Comparison of ENCODE assay signal across 9 mouse cellular contexts in genomic region chr7:28568253-28568652, GRCm38 (mm10). TPM values are rescaled to one million over a fixed set of nuclear protein-coding genes. Genes with fewer than 3 reads are reported as not detected.
DNase-seq lines count a peak whose midpoint lies in the region; ATAC-seq and TF ChIP-seq lines count a peak whose summit lies in the region.
"Had no signal": no experiment of that assay in that cellular context is flagged by ENCODE, and none has a peak within 500 bp of the region (broad histone marks: within the 10 kb centered on the region; RNA-seq: fewer than 3 reads in every experiment).

No protein-coding gene starts in this region.

- no peak overlapping the region for H3K4me3 ChIP-seq in cortical plate, adult 2 months (ENCODE audit: insufficient read depth, low read length)
- H3K4me3 ChIP-seq in neural tube, embryonic 13.5 days, result no peak overlapping the region
- H3K4me3 ChIP-seq: midbrain, embryonic 12.5 days had no signal

- H3K27me3 ChIP-seq in neural tube, embryonic 13.5 days, result no peaks in the 10 kb centered on the region
- H3K27me3 ChIP-seq: midbrain, embryonic 12.5 days had no signal

- H3K27ac ChIP-seq in cortical plate, adult 2 months (ENCODE audit: insufficient read depth, low read length), result no peak overlapping the region
- no peak overlapping the region for H3K27ac ChIP-seq in neural tube, embryonic 13.5 days (replicated peaks)
- H3K27ac ChIP-seq: midbrain, embryonic 12.5 days had no signal

- intact Hi-C loops in left cerebral cortex, postnatal 10 days (cut with DNase I), result loop anchor here (2.0 kb wide), 1 partner anchor 33 kb away; no protein-coding TSS in a partner anchor
- intact Hi-C loops in heart, postnatal 25 days (cut with DNase I), result loop anchor here (1.0 kb wide), 1 partner anchor 33 kb away; no protein-coding TSS in a partner anchor
- intact Hi-C loops in left cerebral cortex, postnatal 36 days (cut with DNase I), result loop anchor here (1.0 kb wide), 1 partner anchor 32 kb away; no protein-coding TSS in a partner anchor

- peak; percentile 67 to 75 for DNase-seq in left cerebral cortex, adult 18-20 months (ENCODE audit: low spot score in 2 of 2)
- DNase-seq in left cerebral cortex, postnatal 10 days (ENCODE audit: extremely low spot score in 1 of 2, low spot score in 2 of 2), result no peak
- DNase-seq in Muller cell, postnatal 12 days (ENCODE audit: inconsistent ontology term), result peak; percentile 40
- DNase-seq in heart, postnatal 25 days (ENCODE audit: low spot score), result peak; percentile 25
- peak; percentile 44 to 65 for DNase-seq in left cerebral cortex, postnatal 36 days (ENCODE audit: low spot score in 2 of 2)
- peak; percentile 57 to 61 for DNase-seq in thymus, postnatal 36 days

- peak; percentile 10; the same call in 1 of the 2 replicates for ATAC-seq in neural tube, embryonic 13.5 days (ENCODE audit: low read depth)

- TF ChIP-seq POLR2A in cortical plate, adult 2 months (IDR thresholded peaks at IDR 0.05; ENCODE audit: extremely low read depth, insufficient read depth, low read length), result no peak

- H3K4me1 ChIP-seq in cortical plate, adult 2 months (ENCODE audit: control insufficient read depth, insufficient read depth, low read length), result peaks cover 2% of the 10 kb centered on the region; the same call in 1 of the 2 replicates
- H3K4me1 ChIP-seq in neural tube, embryonic 13.5 days (replicated peaks), result peaks cover 31% of the 10 kb centered on the region

- peak; percentile 70 for TF ChIP-seq CTCF in cortical plate, adult 2 months (IDR thresholded peaks at IDR 0.05; ENCODE audit: extremely low read depth, insufficient read depth, low read length)

- peaks cover 51% of the 10 kb centered on the region for H3K36me3 ChIP-seq in neural tube, embryonic 13.5 days

- H3K4me2 ChIP-seq in neural tube, embryonic 13.5 days, result no peak overlapping the region
- H3K4me2 ChIP-seq: midbrain, embryonic 12.5 days had no signal

- no peaks in the 10 kb centered on the region for H3K9me3 ChIP-seq in neural tube, embryonic 13.5 days
- H3K9me3 ChIP-seq: midbrain, embryonic 12.5 days had no signal

- no peak overlapping the region for H3K9ac ChIP-seq in neural tube, embryonic 13.5 days
- H3K9ac ChIP-seq: midbrain, embryonic 12.5 days had no signal

RNA-seq across cellular contexts. Expression of gene Nccrp1, which starts 21.2 kb away (rescaled TPM):
- total RNA-seq in left cerebral cortex, adult 18-20 months (2021), result under 1 TPM in 1 of 2 experiments, not detected in 1; 0.28 TPM
- under 1 TPM in 1 of 2 experiments, not detected in 1; 0.21 TPM for total RNA-seq in left cerebral cortex, postnatal 10 days (2021)
- 0.10 and 0.15 TPM in 2 replicates for polyA plus RNA-seq in cortical plate, adult 2 months (2012; rRNA removed)
- not detected for total RNA-seq in heart, postnatal 25 days (2021)
- total RNA-seq in left cerebral cortex, postnatal 36 days (2021), result under 1 TPM; 0.27 to 0.52 TPM
- not detected in 2 replicates for polyA plus RNA-seq in neural tube, embryonic 13.5 days (2015; fragmentation: Nextera tagmentation; extraction: Ambion mirVana)
- polyA plus RNA-seq: midbrain, embryonic 12.5 days had no signal

RNA-seq across cellular contexts. Expression of gene Sycn, which starts 27.6 kb away (rescaled TPM):
- total RNA-seq in left cerebral cortex, adult 18-20 months (2021), result not detected
- not detected for total RNA-seq in left cerebral cortex, postnatal 10 days (2021)
- not detected in 2 replicates for polyA plus RNA-seq in cortical plate, adult 2 months (2012; rRNA removed)
- total RNA-seq in heart, postnatal 25 days (2021), result not detected
- total RNA-seq in left cerebral cortex, postnatal 36 days (2021), result not detected
- not detected in 2 replicates for polyA plus RNA-seq in neural tube, embryonic 13.5 days (2015; fragmentation: Nextera tagmentation; extraction: Ambion mirVana)
- polyA plus RNA-seq: midbrain, embryonic 12.5 days had no signal

RNA-seq across cellular contexts. Expression of gene Samd4b, which starts 29.7 kb away (rescaled TPM):
- 10 to 100 TPM; 67.8 to 80.1 TPM for total RNA-seq in left cerebral cortex, adult 18-20 months (2021)
- 10 to 100 TPM; 55.9 to 58.4 TPM for total RNA-seq in left cerebral cortex, postnatal 10 days (2021)
- 59.0 and 63.8 TPM in 2 replicates for polyA plus RNA-seq in cortical plate, adult 2 months (2012; rRNA removed)
- 10 to 100 TPM; 22.6 to 22.8 TPM for total RNA-seq in heart, postnatal 25 days (2021)
- 10 to 100 TPM; 68.7 to 68.8 TPM for total RNA-seq in left cerebral cortex, postnatal 36 days (2021)
- 25.6 and 26.9 TPM in 2 replicates for polyA plus RNA-seq in neural tube, embryonic 13.5 days (2015; fragmentation: Nextera tagmentation; extraction: Ambion mirVana)

RNA-seq across cellular contexts. Expression of gene Pak4, which starts 29.7 kb away (rescaled TPM):
- total RNA-seq in left cerebral cortex, adult 18-20 months (2021), result 1 to 10 TPM; 8.6 to 8.8 TPM
- 1 to 10 TPM; 7.7 to 8.2 TPM for total RNA-seq in left cerebral cortex, postnatal 10 days (2021)
- 8.0 and 8.2 TPM in 2 replicates for polyA plus RNA-seq in cortical plate, adult 2 months (2012; rRNA removed)
- 1 to 10 TPM; 8.4 to 8.8 TPM for total RNA-seq in heart, postnatal 25 days (2021)
- 10 to 100 TPM in 1 of 2 experiments, 1 to 10 TPM in 1; 9.0 to 10.4 TPM for total RNA-seq in left cerebral cortex, postnatal 36 days (2021)
- polyA plus RNA-seq in neural tube, embryonic 13.5 days (2015; fragmentation: Nextera tagmentation; extraction: Ambion mirVana), result 20.1 and 20.2 TPM in 2 replicates

RNA-seq across cellular contexts. Expression of gene Ifnl3, which starts 45.6 kb away (rescaled TPM):
- not detected for total RNA-seq in left cerebral cortex, adult 18-20 months (2021)
- not detected for total RNA-seq in left cerebral cortex, postnatal 10 days (2021)
- not detected in 2 replicates for polyA plus RNA-seq in cortical plate, adult 2 months (2012; rRNA removed)
- total RNA-seq in heart, postnatal 25 days (2021), result not detected
- not detected for total RNA-seq in left cerebral cortex, postnatal 36 days (2021)
- polyA plus RNA-seq in neural tube, embryonic 13.5 days (2015; fragmentation: Nextera tagmentation; extraction: Ambion mirVana), result not detected in 2 replicates
- polyA plus RNA-seq: midbrain, embryonic 12.5 days had no signal

Comparison
In these comparisons a context has a peak if more than half of its experiments do, and no peak if none do; other contexts are left out.
1. DNase-seq: peak in left cerebral cortex, adult 18-20 months (2 of 2), Muller cell, postnatal 12 days (single experiment), heart, postnatal 25 days (single experiment), left cerebral cortex, postnatal 36 days (2 of 2) and thymus, postnatal 36 days (2 of 2); none in left cerebral cortex, postnatal 10 days (0 of 2).